Mouse (Mus musculus) midbrain, embryonic 14.5 days (tissue): ENCODE results near the gene 4921507P07Rik. TPM values are rescaled to one million over a fixed set of nuclear protein-coding genes. Genes with fewer than 3 reads are reported as not detected.

Experiments
- ATAC-seq: fragments of 200-750 bp; cut with Nextera tagmentation; 2 replicates; pipeline ENCODE4 v1.8.0; 2017; ENCODE audit warnings: moderate number of reproducible peaks, moderate library complexity; ENCODE audit not compliant: low FRiP score, low TSS enrichment
- DNase-seq: peaks from one replicate; pipeline ENCODE4 v3.0.0-alpha.2; 2015
- H3K27ac ChIP-seq: fragments of 300-500 bp; sonication (generic); replicated peaks from 2 replicates; pipeline ENCODE4 v1.5.1; 2014; ENCODE audit warnings: mild to moderate bottlenecking, low read depth, low read length, moderate library complexity
- H3K27me3 ChIP-seq: fragments of 300-500 bp; sonication (generic); 2 replicates; pipeline ENCODE4 v1.6.1; 2014; ENCODE audit warnings: low read length, control low read depth, mixed read lengths; ENCODE audit not compliant: control insufficient read depth, insufficient read depth
- H3K36me3 ChIP-seq: fragments of 300-500 bp; sonication (generic); 2 replicates; pipeline ENCODE4 v1.6.1; 2014; ENCODE audit warnings: low read length, control low read depth; ENCODE audit not compliant: control insufficient read depth, insufficient read depth
- H3K4me1 ChIP-seq: fragments of 300-500 bp; sonication (generic); 2 replicates; pipeline ENCODE4 v1.6.1; 2014; ENCODE audit warnings: mild to moderate bottlenecking, antibody characterized with exemption, low read length, control low read depth; ENCODE audit not compliant: control insufficient read depth, insufficient read depth
- H3K4me2 ChIP-seq: fragments of 300-500 bp; sonication (generic); 2 replicates; pipeline ENCODE4 v1.6.1; 2014; ENCODE audit warnings: mild to moderate bottlenecking, low read length, moderate library complexity
- H3K4me3 ChIP-seq: fragments of 300-500 bp; sonication (generic); replicated peaks from 2 replicates; pipeline ENCODE4 v1.5.1; 2014; ENCODE audit warnings: low read depth, low read length
- H3K9ac ChIP-seq: fragments of 300-500 bp; sonication (generic); replicated peaks from 2 replicates; pipeline ENCODE4 v1.6.1; 2014; ENCODE audit warnings: mild to moderate bottlenecking, low read length, moderate library complexity
- H3K9me3 ChIP-seq: fragments of 300-500 bp; sonication (generic); 2 replicates; pipeline ENCODE4 v1.6.1; 2016; ENCODE audit warnings: low read length, control low read depth, mixed read lengths; ENCODE audit not compliant: control insufficient read depth
- WGBS: fragments of 180-500 bp; shearing (Covaris S2); extraction: QIAGEN DNeasy Blood & Tissue Kit; methylation state at CpG from one replicate; pipeline ENCODE4 v1.1.7; 2014; 5-methylcytosine and 5-hydroxymethylcytosine counted together
- microRNA-seq: library from miRNA; unstranded; fragments of <30 nt; microRNA quantifications from one replicate; pipeline ENCODE4, GENCODE M21; 2016
- polyA plus RNA-seq: library from polyadenylated mRNA; unstranded; fragments of >200 nt; fragmentation: Nextera tagmentation; extraction: Ambion mirVana; gene quantifications from 2 replicates; pipeline ENCODE4 v1.2.1, GENCODE M21; 2014

The 4921507P07Rik gene
- polyA plus RNA-seq, 1 experiment from 2014 or later, result 3.2 TPM

- Histone ChIP-seq H3K4me2 (no peak overlapping the region), H3K4me1 (0 out of 2 replicates have a peak, but pooled peaks cover 5% of the 10 kb centered on the region), H3K4me3 (no peak overlapping the region), H3K27me3 (no peaks in the 10 kb centered on the region), H3K36me3 (no peaks in the 10 kb centered on the region), H3K9me3 (no peaks in the 10 kb centered on the region), H3K27ac (no peak overlapping the region), H3K9ac (no peak overlapping the region)
- WGBS, result 91% methylated on average over 11 of the region's 11 CpGs
- ATAC-seq, result no peak
- no peak for DNase-seq
These were observed 67.2 kb downstream of the 4921507P07Rik start for GRCm38 (mm10) chr6:50529194-50529593.

GRCm38 (mm10) chr6:50527416-50527815 lies 69.0 kb downstream of the 4921507P07Rik start:
- Histone ChIP-seq H3K9ac (no peak overlapping the region), H3K4me3 (no peak overlapping the region), H3K27me3 (no peaks in the 10 kb centered on the region), H3K9me3 (no peaks in the 10 kb centered on the region), H3K4me1 (0 out of 2 replicates have a peak, but pooled peaks cover 5% of the 10 kb centered on the region), H3K27ac (no peak overlapping the region), H3K4me2 (no peak overlapping the region), H3K36me3 (no peaks in the 10 kb centered on the region)
- 75% methylated on average over 9 of the region's 9 CpGs for WGBS
- DNase-seq (no peak), ATAC-seq (no peak)

GRCm38 (mm10) chr6:50526597-50527024 lies 69.8 kb downstream of the 4921507P07Rik start:
- 18% methylated on average over 7 of the region's 7 CpGs for WGBS
- Histone ChIP-seq H3K9ac (no peak overlapping the region), H3K27ac (no peak overlapping the region), H3K4me2 (no peak overlapping the region), H3K4me3 (no peak overlapping the region), H3K9me3 (no peaks in the 10 kb centered on the region), H3K27me3 (no peaks in the 10 kb centered on the region), H3K4me1 (0 out of 2 replicates have a peak, but pooled peaks cover 5% of the 10 kb centered on the region), H3K36me3 (no peaks in the 10 kb centered on the region)
- ATAC-seq, result no peak
- peak; percentile 88 for DNase-seq

GRCm38 (mm10) chr6:50525846-50526245 lies 70.6 kb downstream of the 4921507P07Rik start:
- H3K9me3 ChIP-seq, result no peaks in the 10 kb centered on the region
- no peaks in the 10 kb centered on the region for H3K27me3 ChIP-seq
- H3K36me3 ChIP-seq, result no peaks in the 10 kb centered on the region
- H3K4me1 ChIP-seq, result 0 out of 2 replicates have a peak, but pooled peaks cover 5% of the 10 kb centered on the region
- DNase-seq (no peak), ATAC-seq (no peak)
- H3K27ac ChIP-seq, result no peak overlapping the region
- H3K4me2 ChIP-seq, result no peak overlapping the region
- H3K9ac ChIP-seq, result no peak overlapping the region
- no peak overlapping the region for H3K4me3 ChIP-seq
- WGBS, result 60% methylated on average over 8 of the region's 8 CpGs

- Histone ChIP-seq H3K9ac (no peak overlapping the region), H3K4me3 (no peak overlapping the region), H3K36me3 (no peaks in the 10 kb centered on the region), H3K4me2 (no peak overlapping the region), H3K27ac (no peak overlapping the region), H3K4me1 (0 out of 2 replicates have a peak, but pooled peaks cover 5% of the 10 kb centered on the region), H3K27me3 (no peaks in the 10 kb centered on the region), H3K9me3 (no peaks in the 10 kb centered on the region)
- ATAC-seq (no peak), DNase-seq (no peak)
- 85% methylated on average over 10 of the region's 10 CpGs for WGBS
These were observed 72.1 kb downstream of the 4921507P07Rik start for GRCm38 (mm10) chr6:50524261-50524896.

Small RNA genes within 50 kb of the gene (microRNA-seq; reads per million reads assigned to microRNA genes)
- not detected for gene Mir6371

Other genes starting within 250 kb of the 4921507P07Rik start
- gene Osbpl3, start 140.4 kb downstream of the 4921507P07Rik start, polyA plus RNA-seq, result 4.2 and 5.5 TPM in 2 replicates
- 70.5 and 77.8 TPM in 2 replicates for gene Cycs, start 30.1 kb downstream of the 4921507P07Rik start, polyA plus RNA-seq
- gene Npvf, start 57.8 kb upstream of the 4921507P07Rik start, polyA plus RNA-seq, result 0.37 and 0.57 TPM in 2 replicates